Mouse (Mus musculus) kidney, adult 2 months (tissue): ENCODE measurements at regions not wholly inside any gene's neighbourhood (a gene's known extent, or its start where the extent isn't known, plus 50 kb on each side); places are given as distances from the start of the nearest gene placed in this dataset.

Experiments
- CTCF ChIP-seq: fragments of 200-500 bp; conservative IDR thresholded peaks from 2 replicates; pipeline ENCODE4 v1.5.1; 2011; ENCODE audit warnings: low read depth, mild to moderate bottlenecking, control low read depth, low read length, moderate library complexity, mixed read lengths; ENCODE audit not compliant: insufficient read depth, insufficient read length
- POLR2A ChIP-seq: fragments of 200-500 bp; IDR thresholded peaks from one replicate; pipeline ENCODE4 v1.6.1; 2011; ENCODE audit warnings: low read depth, low read length, control low read depth

DNA sequence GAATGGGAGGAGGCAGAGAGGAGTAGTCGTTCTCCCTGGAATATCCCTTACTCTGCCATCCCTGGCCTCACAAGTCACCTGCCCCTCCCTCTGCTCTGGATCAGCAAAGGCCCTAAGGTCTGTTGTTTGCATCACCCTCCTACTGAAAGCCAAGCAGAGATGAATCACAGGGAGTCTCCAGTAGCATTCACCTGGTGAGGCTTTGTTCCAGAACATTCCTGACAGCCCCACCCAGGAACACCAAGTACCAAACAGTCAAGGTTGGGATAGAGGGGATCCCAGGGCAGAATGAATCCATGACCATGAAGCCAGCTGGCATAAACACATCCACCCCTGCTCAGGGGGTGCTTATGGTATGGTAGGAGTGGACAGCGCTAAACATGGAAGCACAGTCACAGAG lies 67.4 kb upstream of the Hdhd5 start:
- no peak for TF ChIP-seq CTCF
- no peak for TF ChIP-seq POLR2A
